Mouse (Mus musculus) heart, embryonic 10.5 days (tissue): ENCODE data around the gene Olfr1234. TPM values are rescaled to one million over a fixed set of nuclear protein-coding genes. Genes with fewer than 3 reads are reported as not detected.

Experiments
- DNase-seq: peaks from one replicate; pipeline ENCODE4 v3.0.0-alpha.2; 2017; ENCODE audit warnings: low spot score
- H3K27ac ChIP-seq: fragments of 300-500 bp; sonication (generic); 2 replicates; pipeline ENCODE4 v1.5.1; 2016; ENCODE audit warnings: mild to moderate bottlenecking
- H3K27me3 ChIP-seq: fragments of 300-500 bp; sonication (generic); 2 replicates; pipeline ENCODE4 v1.6.1; 2016; ENCODE audit warnings: mild to moderate bottlenecking; ENCODE audit not compliant: poor library complexity, insufficient read depth, severe bottlenecking
- H3K36me3 ChIP-seq: fragments of 300-500 bp; sonication (generic); 2 replicates; pipeline ENCODE4 v1.6.1; 2016; ENCODE audit warnings: mild to moderate bottlenecking, moderate library complexity
- H3K4me1 ChIP-seq: fragments of 300-500 bp; sonication (generic); 2 replicates; pipeline ENCODE4 v1.6.1; 2016; ENCODE audit warnings: mild to moderate bottlenecking
- H3K4me3 ChIP-seq: fragments of 300-500 bp; sonication (generic); 2 replicates; pipeline ENCODE4 v1.5.1; 2016; ENCODE audit warnings: mild to moderate bottlenecking, moderate library complexity
- H3K9me3 ChIP-seq: fragments of 300-500 bp; sonication (generic); 2 replicates; pipeline ENCODE4 v1.6.1; 2016; ENCODE audit warnings: mild to moderate bottlenecking, moderate library complexity
- WGBS: fragments of 180-500 bp; shearing (Covaris S2); methylation state at CpG from one replicate; pipeline ENCODE4 v1.1.7; 2016; 5-methylcytosine and 5-hydroxymethylcytosine counted together
- polyA plus RNA-seq: library from polyadenylated mRNA; unstranded; fragments of >200 nt; fragmentation: Nextera tagmentation; extraction: Ambion mirVana; gene quantifications from 2 replicates; pipeline ENCODE4 v1.2.1, GENCODE M21; 2016

Olfr1234 gene
- not detected in 2 replicates for polyA plus RNA-seq

GRCm38 (mm10) chr2:89364765-89365164 is at the start of gene Olfr1234:
Gene Olfr1234, minus strand, starts transcription at chr2:89364865.
- no peaks in the 10 kb centered on the region for H3K36me3 ChIP-seq
- WGBS = 85% methylated on average over 4 of the region's 4 CpGs
- H3K27ac ChIP-seq = no peak within 1 kb of the TSS
- H3K9me3 ChIP-seq = no peaks in the 10 kb centered on the region
- no peak for DNase-seq
- H3K4me1 ChIP-seq = no peaks in the 10 kb centered on the region
- no peak within 1 kb of the TSS for H3K4me3 ChIP-seq
- no peaks in the 10 kb centered on the region for H3K27me3 ChIP-seq

GRCm38 (mm10) chr2:89409576-89409975 is 44.9 kb upstream of the Olfr1234 start, which contains the start of gene Olfr1238:
Gene Olfr1238, minus strand, starts transcription at chr2:89409676.
- no peak for DNase-seq

GRCm38 (mm10) chr2:89400882-89401281 is 36.2 kb upstream of the Olfr1234 start:
- H3K27me3 ChIP-seq = no peaks in the 10 kb centered on the region
- no peaks in the 10 kb centered on the region for H3K9me3 ChIP-seq
- no peak overlapping the region for H3K4me3 ChIP-seq
- WGBS = 64% methylated on average over 1 of the region's 1 CpGs
- H3K36me3 ChIP-seq = no peaks in the 10 kb centered on the region
- H3K27ac ChIP-seq = no peak overlapping the region
- no peaks in the 10 kb centered on the region for H3K4me1 ChIP-seq
- DNase-seq = no peak

More at GRCm38 (mm10) chr2:89409576-89409975, 44.9 kb upstream of the Olfr1234 start, which contains the start of gene Olfr1238:
- Histone ChIP-seq H3K36me3 (no peaks in the 10 kb centered on the region), H3K9me3 (no peaks in the 10 kb centered on the region), H3K27me3 (no peaks in the 10 kb centered on the region), H3K27ac (no peak within 1 kb of the TSS), H3K4me1 (no peaks in the 10 kb centered on the region), H3K4me3 (no peak within 1 kb of the TSS)
- WGBS = 86% methylated on average over 2 of the region's 2 CpGs

- DNase-seq = no peak
- no peaks in the 10 kb centered on the region for H3K4me1 ChIP-seq
These were observed 22.4 kb downstream of the Olfr1234 start, which contains the start of gene Olfr1233 for GRCm38 (mm10) chr2:89342298-89342697. Gene Olfr1233, minus strand, starts transcription at chr2:89342398.

GRCm38 (mm10) chr2:89329575-89329974 is 35.1 kb downstream of the Olfr1234 start, which contains the start of gene Olfr1232:
Gene Olfr1232, minus strand, starts transcription at chr2:89329675.
- Histone ChIP-seq H3K27ac (no peak within 1 kb of the TSS), H3K9me3 (no peaks in the 10 kb centered on the region), H3K36me3 (no peaks in the 10 kb centered on the region), H3K27me3 (no peaks in the 10 kb centered on the region), H3K4me1 (no peaks in the 10 kb centered on the region), H3K4me3 (no peak within 1 kb of the TSS)
- no peak for DNase-seq

More at GRCm38 (mm10) chr2:89342298-89342697, 22.4 kb downstream of the Olfr1234 start, which contains the start of gene Olfr1233:
- no peak within 1 kb of the TSS for H3K4me3 ChIP-seq
- no peak within 1 kb of the TSS for H3K27ac ChIP-seq
- no peaks in the 10 kb centered on the region for H3K27me3 ChIP-seq
- no peaks in the 10 kb centered on the region for H3K36me3 ChIP-seq
- no peaks in the 10 kb centered on the region for H3K9me3 ChIP-seq

Other genes with a start within 250 kb of the Olfr1234 start
- gene Olfr1221, start 247.6 kb downstream of the Olfr1234 start, polyA plus RNA-seq = not detected in 2 replicates
- gene Olfr1222, start 231.8 kb downstream of the Olfr1234 start, polyA plus RNA-seq = not detected in 2 replicates
- gene Olfr1223, start 213.3 kb downstream of the Olfr1234 start, polyA plus RNA-seq = not detected in 2 replicates
- not detected in 2 replicates for gene Olfr1224-ps1, start 200.8 kb downstream of the Olfr1234 start, polyA plus RNA-seq
- not detected in 2 replicates for gene Olfr1225, start 190.2 kb downstream of the Olfr1234 start, polyA plus RNA-seq
- not detected in 2 replicates for gene Olfr1226, start 164.8 kb downstream of the Olfr1234 start, polyA plus RNA-seq
- gene Olfr1228, start 110.8 kb downstream of the Olfr1234 start, polyA plus RNA-seq = not detected in 2 replicates
- gene Olfr1229, start 76.9 kb downstream of the Olfr1234 start, polyA plus RNA-seq = not detected in 2 replicates
- not detected in 2 replicates for gene Olfr1230, start 67.6 kb downstream of the Olfr1234 start, polyA plus RNA-seq
- gene Olfr1231, start 57.8 kb downstream of the Olfr1234 start, polyA plus RNA-seq = not detected in 2 replicates
- not detected in 2 replicates for gene Olfr1232, start 35.2 kb downstream of the Olfr1234 start, polyA plus RNA-seq
- not detected in 2 replicates for gene Olfr1233, start 22.5 kb downstream of the Olfr1234 start, polyA plus RNA-seq
- gene Olfr1238, start 44.8 kb upstream of the Olfr1234 start, polyA plus RNA-seq = not detected in 2 replicates
- gene Olfr1239, start 55.5 kb upstream of the Olfr1234 start, polyA plus RNA-seq = not detected in 2 replicates
- not detected in 2 replicates for gene Olfr1240, start 78.1 kb upstream of the Olfr1234 start, polyA plus RNA-seq
- not detected in 2 replicates for gene Olfr1241, start 122.3 kb upstream of the Olfr1234 start, polyA plus RNA-seq
- gene Olfr1242, start 133.5 kb upstream of the Olfr1234 start, polyA plus RNA-seq = not detected in 2 replicates
- not detected in 2 replicates for gene Olfr1243, start 166.6 kb upstream of the Olfr1234 start, polyA plus RNA-seq
- gene Olfr1245, start 213.6 kb upstream of the Olfr1234 start, polyA plus RNA-seq = not detected in 2 replicates
- not detected in 2 replicates for gene Olfr1246, start 228.3 kb upstream of the Olfr1234 start, polyA plus RNA-seq
- gene Olfr1247, start 249.3 kb upstream of the Olfr1234 start, polyA plus RNA-seq = not detected in 2 replicates